Mouse (Mus musculus) heart, postnatal 0 days (tissue): ENCODE measurements around the gene Pirb. TPM values are rescaled to one million over a fixed set of nuclear protein-coding genes. Genes with fewer than 3 reads are reported as not detected.

Experiments used
- ATAC-seq: fragments of 200-750 bp; cut with Nextera tagmentation; 2 replicates; pipeline ENCODE4 v1.8.0; 2017; ENCODE audit warnings: low read depth, moderate number of reproducible peaks, moderate library complexity; ENCODE audit not compliant: insufficient read depth
- DNase-seq: peaks from one replicate; pipeline ENCODE4 v3.0.0-alpha.2; 2016; ENCODE audit warnings: low spot score
- H3K27ac ChIP-seq: fragments of 300-500 bp; sonication (generic); 2 replicates; pipeline ENCODE4 v1.5.1; 2014; ENCODE audit warnings: low read depth, mild to moderate bottlenecking
- H3K27me3 ChIP-seq: fragments of 300-500 bp; sonication (generic); 2 replicates; pipeline ENCODE4 v1.6.1; 2014; ENCODE audit warnings: low read length, mixed read lengths; ENCODE audit not compliant: control insufficient read depth, insufficient read depth
- H3K36me3 ChIP-seq: fragments of 300-500 bp; sonication (generic); replicated peaks from 2 replicates; pipeline ENCODE4 v1.6.1; 2014; ENCODE audit warnings: low read length, mixed read lengths; ENCODE audit not compliant: control insufficient read depth, insufficient read depth
- H3K4me1 ChIP-seq: fragments of 300-500 bp; sonication (generic); 2 replicates; pipeline ENCODE4 v1.6.1; 2014; ENCODE audit warnings: antibody characterized with exemption; ENCODE audit not compliant: control insufficient read depth, insufficient read depth
- H3K4me2 ChIP-seq: fragments of 300-500 bp; sonication (generic); 2 replicates; pipeline ENCODE4 v1.6.1; 2014; ENCODE audit warnings: low read depth, mild to moderate bottlenecking, low read length, moderate library complexity
- H3K4me3 ChIP-seq: fragments of 300-500 bp; sonication (generic); 2 replicates; pipeline ENCODE4 v1.5.1; 2014; ENCODE audit warnings: low read depth, low read length
- H3K9ac ChIP-seq: fragments of 300-500 bp; sonication (generic); replicated peaks from 2 replicates; pipeline ENCODE4 v1.6.1; 2014; ENCODE audit warnings: low read depth, low read length, mixed read lengths
- H3K9me3 ChIP-seq: fragments of 300-500 bp; sonication (generic); replicated peaks from 2 replicates; pipeline ENCODE4 v1.6.1; 2016; ENCODE audit warnings: low read length; ENCODE audit not compliant: control insufficient read depth
- CTCF ChIP-seq: IDR thresholded peaks from 2 replicates; pipeline ENCODE4 v1.5.1; 2016; ENCODE audit warnings: antibody characterized with exemption, control low read depth, low read depth
- EP300 ChIP-seq: IDR thresholded peaks from 2 replicates; pipeline ENCODE4 v1.6.1; 2016; ENCODE audit warnings: antibody characterized with exemption, low read depth
- WGBS: fragments of 180-500 bp; shearing (Covaris S2); extraction: QIAGEN DNeasy Blood & Tissue Kit; methylation state at CpG from one replicate; pipeline ENCODE4 v1.1.7; 2014; 5-methylcytosine and 5-hydroxymethylcytosine counted together
- polyA plus RNA-seq: library from polyadenylated mRNA; unstranded; fragments of >200 nt; fragmentation: Nextera tagmentation; extraction: Ambion mirVana; gene quantifications from 2 replicates; pipeline ENCODE4 v1.2.1, GENCODE M21; 2015
- total RNA-seq: library from RNA; depleted of rRNA; stranded (reverse); fragments of >200 nt; gene quantifications from 2 replicates; pipeline ENCODE4 v1.2.3, GENCODE M21; 2014; ENCODE audit warnings: low replicate concordance

Gene Pirb
- total and polyA plus RNA-seq, 2 experiments from 2014 or later = 0.72 to 5.5 TPM

DNA sequence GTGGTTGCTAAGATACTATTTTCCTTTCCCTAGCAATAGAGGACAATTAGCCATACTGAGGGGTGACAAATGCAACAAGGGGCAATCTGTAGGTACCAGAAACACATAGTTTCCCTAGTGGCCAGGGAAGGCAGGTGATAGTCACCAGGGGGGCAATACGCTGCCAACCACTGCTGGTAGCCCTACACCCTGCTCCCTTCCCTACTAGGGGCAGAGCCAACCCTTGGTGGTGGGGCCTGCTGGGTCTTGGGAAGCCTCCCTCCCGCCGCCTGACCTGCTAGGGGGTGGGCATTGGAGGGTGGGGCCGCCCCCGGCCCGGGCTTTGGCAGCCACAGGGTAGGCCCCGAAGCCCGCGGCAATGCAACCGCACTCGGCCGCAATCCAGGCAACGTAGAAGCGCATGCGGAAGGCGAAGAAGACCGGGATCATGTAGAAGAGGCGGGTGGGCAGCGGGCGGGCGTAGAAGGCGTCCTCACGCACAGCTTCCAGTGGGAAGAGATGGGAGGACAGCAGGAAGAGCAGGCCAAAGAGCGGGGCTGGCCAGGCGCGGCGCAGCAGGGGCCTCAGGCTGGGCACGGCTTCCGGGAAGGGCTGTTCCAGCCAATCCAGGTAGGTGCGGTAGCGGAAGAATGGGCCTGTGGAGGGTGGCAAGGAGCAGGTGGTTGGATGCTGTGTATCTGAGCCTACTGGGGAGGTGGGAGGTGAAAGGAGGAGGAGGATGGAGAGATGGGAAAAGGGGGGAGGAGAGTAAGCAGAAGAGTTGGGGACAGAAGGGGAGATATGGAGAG is 34.6 kb downstream of the Pirb start:
- no peaks in the 10 kb centered on the region for H3K27me3 ChIP-seq
- whole genome bisulfite sequencing = 86% methylated on average over 31 of the region's 31 CpGs
- ATAC-seq (no peak), DNase-seq (no peak)
- no peak overlapping the region for H3K9ac ChIP-seq
- H3K9me3 ChIP-seq = no peaks in the 10 kb centered on the region
- H3K4me3 ChIP-seq = no peak overlapping the region
- H3K4me1 ChIP-seq = no peaks in the 10 kb centered on the region
- H3K27ac ChIP-seq = no peak overlapping the region
- TF ChIP-seq CTCF (no peak), EP300 (no peak)
- H3K36me3 ChIP-seq = peaks cover 25% of the 10 kb centered on the region
- no peak overlapping the region for H3K4me2 ChIP-seq

GRCm38 (mm10) chr7:3684698-3685097 is 35.5 kb downstream of the Pirb start:
- H3K4me2 ChIP-seq = no peak overlapping the region
- H3K4me3 ChIP-seq = no peak overlapping the region
- no peaks in the 10 kb centered on the region for H3K27me3 ChIP-seq
- TF ChIP-seq CTCF = no peak
- peaks cover 28% of the 10 kb centered on the region for H3K36me3 ChIP-seq
- DNase-seq (no peak), ATAC-seq (no peak)
- no peaks in the 10 kb centered on the region for H3K9me3 ChIP-seq
- H3K4me1 ChIP-seq = no peaks in the 10 kb centered on the region
- WGBS = 89% methylated on average over 8 of the region's 8 CpGs
- H3K9ac ChIP-seq = no peak overlapping the region
- no peak overlapping the region for H3K27ac ChIP-seq

GRCm38 (mm10) chr7:3683908-3684550 is 36.2 kb downstream of the Pirb start:
- H3K4me2 ChIP-seq = no peak overlapping the region
- no peaks in the 10 kb centered on the region for H3K4me1 ChIP-seq
- DNase-seq (no peak), ATAC-seq (no peak)
- H3K27me3 ChIP-seq = no peaks in the 10 kb centered on the region
- no peak overlapping the region for H3K4me3 ChIP-seq
- H3K9me3 ChIP-seq = no peaks in the 10 kb centered on the region
- no peak overlapping the region for H3K27ac ChIP-seq
- no peak overlapping the region for H3K9ac ChIP-seq
- peaks cover 28% of the 10 kb centered on the region for H3K36me3 ChIP-seq
- TF ChIP-seq EP300 = no peak
- TF ChIP-seq CTCF = no peak
- 88% methylated on average over 10 of the region's 10 CpGs for WGBS

GRCm38 (mm10) chr7:3677342-3677741 is 42.8 kb downstream of the Pirb start, which contains the start of gene Tmc4:
Gene Tmc4 (minus strand): TSS chr7:3677553.
- H3K27me3 ChIP-seq = no peaks in the 10 kb centered on the region
- H3K4me3 ChIP-seq = no peak within 1 kb of the TSS
- no peaks in the 10 kb centered on the region for H3K4me1 ChIP-seq
- peaks cover 10% of the 10 kb centered on the region; the same call in 1 of the 2 replicates for H3K36me3 ChIP-seq
- H3K9ac ChIP-seq = no peak within 1 kb of the TSS
- H3K4me2 ChIP-seq = no peak within 1 kb of the TSS
- no peaks in the 10 kb centered on the region for H3K9me3 ChIP-seq
- no peak for TF ChIP-seq EP300
- no peak for TF ChIP-seq CTCF
- ATAC-seq = no peak
- H3K27ac ChIP-seq = no peak within 1 kb of the TSS
- DNase-seq = no peak
- WGBS = 55% methylated on average over 9 of the region's 9 CpGs

DNA sequence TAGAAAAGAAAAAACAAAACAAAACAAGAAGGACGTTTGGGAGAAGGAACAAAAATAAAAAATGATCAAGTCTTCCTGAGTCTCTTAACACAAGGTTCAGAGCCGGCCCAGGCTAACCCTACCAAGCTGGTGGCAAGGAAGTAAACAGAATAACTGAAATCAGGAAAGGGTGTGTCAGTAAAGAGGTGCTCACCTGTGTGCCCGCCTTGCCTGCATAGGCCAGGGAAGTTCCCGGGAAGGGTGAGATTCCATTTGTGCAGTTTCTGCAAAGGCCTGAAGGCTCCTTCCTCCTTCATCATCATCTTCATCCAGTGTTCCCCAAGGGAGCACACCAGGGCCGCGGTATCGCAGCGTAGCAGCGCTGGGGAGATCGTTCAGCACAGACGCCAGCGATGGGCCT is 43.8 kb downstream of the Pirb start:
- H3K27ac ChIP-seq = no peak overlapping the region
- no peaks in the 10 kb centered on the region for H3K27me3 ChIP-seq
- no peak overlapping the region for H3K9ac ChIP-seq
- H3K4me3 ChIP-seq = no peak overlapping the region
- no peak for DNase-seq
- H3K4me2 ChIP-seq = no peak overlapping the region
- H3K9me3 ChIP-seq = no peaks in the 10 kb centered on the region
- H3K4me1 ChIP-seq = no peaks in the 10 kb centered on the region
- TF ChIP-seq CTCF = no peak
- TF ChIP-seq EP300 = no peak
- H3K36me3 ChIP-seq = peaks cover 10% of the 10 kb centered on the region; the same call in 1 of the 2 replicates
- WGBS = 81% methylated on average over 12 of the region's 12 CpGs
- no peak for ATAC-seq
